Mouse (Mus musculus) bone marrow, adult 2 months (tissue): ENCODE results near the gene Prkcb.

Experiments
- CTCF ChIP-seq: fragments of 200-500 bp; IDR thresholded peaks from 2 replicates; pipeline ENCODE4 v1.5.1; 2011; ENCODE audit warnings: low read length, control low read depth; ENCODE audit not compliant: control insufficient read depth, insufficient read depth
- POLR2A ChIP-seq: fragments of 200-500 bp; IDR thresholded peaks from 2 replicates; pipeline ENCODE4 v1.6.1; 2011; ENCODE audit warnings: low read depth, mild to moderate bottlenecking, control low read depth, low read length, borderline replicate concordance; ENCODE audit not compliant: control insufficient read depth

GRCm38 (mm10) chr7:122316681-122317080 is 28.1 kb downstream of the Prkcb start:
- TF ChIP-seq POLR2A (no peak), CTCF (no peak)
